Mouse (Mus musculus): ENCODE results near the gene Cdk5rap2. TPM values are rescaled to one million over a fixed set of nuclear protein-coding genes. Genes with fewer than 3 reads are reported as not detected.

The Cdk5rap2 gene
- polyA plus RNA-seq, 1 experiment from 2014 or later = 12.4 TPM

- H3K27ac ChIP-seq (ENCODE audit: low read length) = no peak overlapping the region
- H3K36me3 ChIP-seq (ENCODE audit: control insufficient read depth, insufficient read depth) = peaks cover 41% of the 10 kb centered on the region
- ATAC-seq (replicated peaks; ENCODE audit: extremely low read depth, insufficient read depth, low FRiP score) = no peak
- no peak overlapping the region for H3K9ac ChIP-seq (ENCODE audit: low read length)
- WGBS = 79% methylated on average over 7 of the region's 7 CpGs
- H3K4me1 ChIP-seq (ENCODE audit: control insufficient read depth, insufficient read depth, low read length) = no peaks in the 10 kb centered on the region
- no peak overlapping the region for H3K4me3 ChIP-seq (ENCODE audit: low read length)
- H3K27me3 ChIP-seq (ENCODE audit: control insufficient read depth, insufficient read depth, low read length) = no peaks in the 10 kb centered on the region
- no peak overlapping the region for H3K4me2 ChIP-seq (ENCODE audit: low read depth, low read length)
- H3K9me3 ChIP-seq (replicated peaks; ENCODE audit: control insufficient read depth, low read length) = no peaks in the 10 kb centered on the region
Measured at GRCm38 (mm10) chr4:70239731-70240130, 170.5 kb downstream of the Cdk5rap2 start.

GRCm38 (mm10) chr4:70238862-70239261 is 171.4 kb downstream of the Cdk5rap2 start:
- Histone ChIP-seq H3K9me3 (replicated peaks; ENCODE audit: control insufficient read depth, low read length) (no peaks in the 10 kb centered on the region), H3K4me1 (ENCODE audit: control insufficient read depth, insufficient read depth, low read length) (no peaks in the 10 kb centered on the region), H3K27me3 (ENCODE audit: control insufficient read depth, insufficient read depth, low read length) (no peaks in the 10 kb centered on the region), H3K36me3 (ENCODE audit: control insufficient read depth, insufficient read depth) (peaks cover 44% of the 10 kb centered on the region), H3K4me2 (ENCODE audit: low read depth, low read length) (no peak overlapping the region), H3K9ac (ENCODE audit: low read length) (no peak overlapping the region), H3K4me3 (ENCODE audit: low read length) (no peak overlapping the region), H3K27ac (ENCODE audit: low read length) (no peak overlapping the region)
- WGBS = 92% methylated on average over 6 of the region's 6 CpGs
- ATAC-seq (replicated peaks; ENCODE audit: extremely low read depth, insufficient read depth, low FRiP score) = no peak

GRCm38 (mm10) chr4:70232383-70232782 is 177.9 kb downstream of the Cdk5rap2 start:
- H3K9me3 ChIP-seq (replicated peaks; ENCODE audit: control insufficient read depth, low read length) = no peaks in the 10 kb centered on the region
- H3K4me1 ChIP-seq (ENCODE audit: control insufficient read depth, insufficient read depth, low read length) = no peaks in the 10 kb centered on the region
- H3K9ac ChIP-seq (ENCODE audit: low read length) = no peak overlapping the region
- peaks cover 18% of the 10 kb centered on the region for H3K36me3 ChIP-seq (ENCODE audit: control insufficient read depth, insufficient read depth)
- H3K27me3 ChIP-seq (ENCODE audit: control insufficient read depth, insufficient read depth, low read length) = no peaks in the 10 kb centered on the region
- H3K4me3 ChIP-seq (ENCODE audit: low read length) = no peak overlapping the region
- ATAC-seq (replicated peaks; ENCODE audit: extremely low read depth, insufficient read depth, low FRiP score) = no peak
- WGBS = 80% methylated on average over 3 of the region's 3 CpGs
- H3K4me2 ChIP-seq (ENCODE audit: low read depth, low read length) = no peak overlapping the region
- H3K27ac ChIP-seq (ENCODE audit: low read length) = no peak overlapping the region

GRCm38 (mm10) chr4:70229874-70230273 is 180.4 kb downstream of the Cdk5rap2 start:
- Histone ChIP-seq H3K4me1 (ENCODE audit: control insufficient read depth, insufficient read depth, low read length) (no peaks in the 10 kb centered on the region), H3K4me2 (ENCODE audit: low read depth, low read length) (no peak overlapping the region), H3K9ac (ENCODE audit: low read length) (no peak overlapping the region), H3K4me3 (ENCODE audit: low read length) (no peak overlapping the region), H3K27ac (ENCODE audit: low read length) (no peak overlapping the region), H3K9me3 (replicated peaks; ENCODE audit: control insufficient read depth, low read length) (no peaks in the 10 kb centered on the region), H3K36me3 (ENCODE audit: control insufficient read depth, insufficient read depth) (peaks cover 11% of the 10 kb centered on the region), H3K27me3 (ENCODE audit: control insufficient read depth, insufficient read depth, low read length) (no peaks in the 10 kb centered on the region)
- no peak for ATAC-seq (replicated peaks; ENCODE audit: extremely low read depth, insufficient read depth, low FRiP score)
- WGBS = 91% methylated on average over 4 of the region's 4 CpGs

- H3K9ac ChIP-seq (ENCODE audit: low read length) = no peak overlapping the region
- H3K9me3 ChIP-seq (replicated peaks; ENCODE audit: control insufficient read depth, low read length) = no peaks in the 10 kb centered on the region
- no peak overlapping the region for H3K27ac ChIP-seq (ENCODE audit: low read length)
- ATAC-seq (replicated peaks; ENCODE audit: extremely low read depth, insufficient read depth, low FRiP score) = no peak
- WGBS = 66% methylated on average over 2 of the region's 2 CpGs
- no peak overlapping the region for H3K4me3 ChIP-seq (ENCODE audit: low read length)
- H3K36me3 ChIP-seq (ENCODE audit: control insufficient read depth, insufficient read depth) = peaks cover 7% of the 10 kb centered on the region
- H3K27me3 ChIP-seq (ENCODE audit: control insufficient read depth, insufficient read depth, low read length) = no peaks in the 10 kb centered on the region
- H3K4me1 ChIP-seq (ENCODE audit: control insufficient read depth, insufficient read depth, low read length) = no peaks in the 10 kb centered on the region
- no peak overlapping the region for H3K4me2 ChIP-seq (ENCODE audit: low read depth, low read length)
Measured at GRCm38 (mm10) chr4:70228350-70228749, 181.9 kb downstream of the Cdk5rap2 start.

- Histone ChIP-seq H3K9me3 (replicated peaks; ENCODE audit: control insufficient read depth, low read length) (no peaks in the 10 kb centered on the region), H3K4me3 (ENCODE audit: low read length) (no peak overlapping the region), H3K27me3 (ENCODE audit: control insufficient read depth, insufficient read depth, low read length) (no peaks in the 10 kb centered on the region), H3K9ac (ENCODE audit: low read length) (no peak overlapping the region), H3K36me3 (ENCODE audit: control insufficient read depth, insufficient read depth) (peaks cover 11% of the 10 kb centered on the region), H3K4me1 (ENCODE audit: control insufficient read depth, insufficient read depth, low read length) (no peaks in the 10 kb centered on the region), H3K27ac (ENCODE audit: low read length) (no peak overlapping the region), H3K4me2 (ENCODE audit: low read depth, low read length) (no peak overlapping the region)
- ATAC-seq (replicated peaks; ENCODE audit: extremely low read depth, insufficient read depth, low FRiP score) = peak; percentile 55; the same call in 1 of the 2 replicates
- 69% methylated on average over 3 of the region's 3 CpGs for WGBS
Measured at GRCm38 (mm10) chr4:70227667-70228066, 182.6 kb downstream of the Cdk5rap2 start.

GRCm38 (mm10) chr4:70224503-70224902 is 185.7 kb downstream of the Cdk5rap2 start:
- ATAC-seq (replicated peaks; ENCODE audit: extremely low read depth, insufficient read depth, low FRiP score) = no peak
- Histone ChIP-seq H3K9ac (ENCODE audit: low read length) (no peak overlapping the region), H3K4me3 (ENCODE audit: low read length) (no peak overlapping the region), H3K36me3 (ENCODE audit: control insufficient read depth, insufficient read depth) (peaks cover 11% of the 10 kb centered on the region), H3K4me2 (ENCODE audit: low read depth, low read length) (no peak overlapping the region), H3K27me3 (ENCODE audit: control insufficient read depth, insufficient read depth, low read length) (no peaks in the 10 kb centered on the region), H3K9me3 (replicated peaks; ENCODE audit: control insufficient read depth, low read length) (no peaks in the 10 kb centered on the region), H3K27ac (ENCODE audit: low read length) (no peak overlapping the region), H3K4me1 (ENCODE audit: control insufficient read depth, insufficient read depth, low read length) (peaks cover 9% of the 10 kb centered on the region)
- 71% methylated on average over 2 of the region's 2 CpGs for WGBS

GRCm38 (mm10) chr4:70221878-70222277 is 188.4 kb downstream of the Cdk5rap2 start:
- 57% methylated on average over 3 of the region's 3 CpGs for WGBS
- peaks cover 10% of the 10 kb centered on the region for H3K36me3 ChIP-seq (ENCODE audit: control insufficient read depth, insufficient read depth)
- H3K9me3 ChIP-seq (replicated peaks; ENCODE audit: control insufficient read depth, low read length) = no peaks in the 10 kb centered on the region
- H3K27me3 ChIP-seq (ENCODE audit: control insufficient read depth, insufficient read depth, low read length) = no peaks in the 10 kb centered on the region
- no peak for ATAC-seq (replicated peaks; ENCODE audit: extremely low read depth, insufficient read depth, low FRiP score)
- peaks cover 9% of the 10 kb centered on the region for H3K4me1 ChIP-seq (ENCODE audit: control insufficient read depth, insufficient read depth, low read length)
- no peak overlapping the region for H3K27ac ChIP-seq (ENCODE audit: low read length)
- no peak overlapping the region for H3K9ac ChIP-seq (ENCODE audit: low read length)
- no peak overlapping the region for H3K4me3 ChIP-seq (ENCODE audit: low read length)
- H3K4me2 ChIP-seq (ENCODE audit: low read depth, low read length) = no peak overlapping the region

- no peak overlapping the region for H3K27ac ChIP-seq (ENCODE audit: low read length)
Measured at GRCm38 (mm10) chr4:70221370-70221769, 188.9 kb downstream of the Cdk5rap2 start.

More at GRCm38 (mm10) chr4:70221370-70221769, 188.9 kb downstream of the Cdk5rap2 start:
- no peaks in the 10 kb centered on the region for H3K27me3 ChIP-seq (ENCODE audit: control insufficient read depth, insufficient read depth, low read length)
- peaks cover 8% of the 10 kb centered on the region; the same call in 1 of the 2 replicates for H3K36me3 ChIP-seq (ENCODE audit: control insufficient read depth, insufficient read depth)
- no peak overlapping the region for H3K9ac ChIP-seq (ENCODE audit: low read length)
- no peak overlapping the region for H3K4me3 ChIP-seq (ENCODE audit: low read length)
- 81% methylated on average over 1 of the region's 1 CpGs for WGBS
- no peak overlapping the region for H3K4me2 ChIP-seq (ENCODE audit: low read depth, low read length)
- H3K4me1 ChIP-seq (ENCODE audit: control insufficient read depth, insufficient read depth, low read length) = peaks cover 9% of the 10 kb centered on the region
- no peaks in the 10 kb centered on the region for H3K9me3 ChIP-seq (replicated peaks; ENCODE audit: control insufficient read depth, low read length)
- ATAC-seq (replicated peaks; ENCODE audit: extremely low read depth, insufficient read depth, low FRiP score) = no peak

All from heart, embryonic 16.5 days (tissue).